Mouse (Mus musculus) MEL (cell line): Measurements from ENCODE around the gene Spata6. TPM values are rescaled to one million over a fixed set of nuclear protein-coding genes. Genes with fewer than 3 reads are reported as not detected.

Experiments
- DNase-seq: peaks from one replicate; pipeline ENCODE4 v3.0.0; 2011; ENCODE audit warnings: low read depth, low spot score
- H3K27ac ChIP-seq: 2 replicates; pipeline ENCODE4 v1.5.1; 2012; ENCODE audit warnings: low read depth, mild to moderate bottlenecking, control low read depth, low read length, moderate library complexity; ENCODE audit not compliant: control insufficient read depth
- H3K27me3 ChIP-seq, 2 experiments: fragments of 150-350 bp in 1 of 2; sonication (generic) in 1 of 2; 2 replicates each; pipeline ENCODE4 v1.6.1; 2012; ENCODE audit warnings: low read length in 2 of 2, mild to moderate bottlenecking in 2 of 2, improper control_type of control experiment in 1 of 2, moderate library complexity in 1 of 2; ENCODE audit not compliant: insufficient read depth in 2 of 2, control insufficient read depth in 1 of 2
- H3K36me3 ChIP-seq, 2 experiments: 2 replicates each; pipeline ENCODE4 v1.6.1; 2012 to 2014; ENCODE audit warnings: low read length in 2 of 2, improper control_type of control experiment in 1 of 2, inconsistent platforms in 1 of 2, mild to moderate bottlenecking in 1 of 2; ENCODE audit not compliant: insufficient read depth in 2 of 2, control insufficient read depth in 1 of 2
- H3K4me1 ChIP-seq, 2 experiments: fragments of 150-350 bp in 1 of 2; sonication (generic) in 1 of 2; 2 replicates each; pipeline ENCODE4 v1.6.1; 2012; ENCODE audit warnings: low read length in 2 of 2, improper control_type of control experiment in 1 of 2, mild to moderate bottlenecking in 1 of 2; ENCODE audit not compliant: insufficient read depth in 2 of 2, control insufficient read depth in 1 of 2
- H3K4me3 ChIP-seq, 2 experiments: fragments of 150-350 bp in 1 of 2; sonication (generic) in 1 of 2; 2 replicates each; pipeline ENCODE4 v1.5.1; 2012; ENCODE audit warnings: low read depth in 2 of 2, low read length in 2 of 2, mild to moderate bottlenecking in 2 of 2, moderate library complexity in 2 of 2, control low read depth in 1 of 2, improper control_type of control experiment in 1 of 2; ENCODE audit not compliant: control insufficient read depth in 1 of 2, insufficient read depth in 1 of 2
- H3K79me2 ChIP-seq: 2 replicates; pipeline ENCODE4 v1.6.1; 2012; ENCODE audit warnings: mild to moderate bottlenecking, low read length, moderate library complexity; ENCODE audit not compliant: control insufficient read depth, poor library complexity, insufficient read depth
- H3K9ac ChIP-seq: 2 replicates; pipeline ENCODE4 v1.6.1; 2012; ENCODE audit warnings: low read depth, mild to moderate bottlenecking, control low read depth, low read length, moderate library complexity; ENCODE audit not compliant: control insufficient read depth, poor library complexity, severe bottlenecking
- H3K9me3 ChIP-seq: fragments of 150-350 bp; sonication (generic); replicated peaks from 2 replicates; pipeline ENCODE4 v1.6.1; 2012; ENCODE audit warnings: mild to moderate bottlenecking, low read length, improper control_type of control experiment, moderate library complexity; ENCODE audit not compliant: insufficient read depth
- CHD1 ChIP-seq: IDR thresholded peaks from 2 replicates; pipeline ENCODE4 v1.6.1; 2012; ENCODE audit warnings: low read depth, mild to moderate bottlenecking, inconsistent platforms, low read length, improper control_type of control experiment
- E2F4 ChIP-seq: IDR thresholded peaks from 2 replicates; pipeline ENCODE4 v1.6.1; 2011; ENCODE audit warnings: low read depth, low read length, improper control_type of control experiment, borderline replicate concordance
- ELF1 ChIP-seq: IDR thresholded peaks from 2 replicates; pipeline ENCODE4 v1.6.1; 2014; ENCODE audit warnings: low read depth, mild to moderate bottlenecking, inconsistent platforms, low read length, improper control_type of control experiment, moderate library complexity
- EP300 ChIP-seq, 2 experiments: IDR thresholded peaks; 2 replicates each; pipeline ENCODE4 v1.6.1; 2011; ENCODE audit warnings: improper control_type of control experiment in 2 of 2, low read length in 2 of 2, low read depth in 1 of 2, mild to moderate bottlenecking in 1 of 2
- GATA1 ChIP-seq: IDR thresholded peaks from 2 replicates; pipeline ENCODE4 v1.6.1; 2011; ENCODE audit warnings: low read depth, low read length, improper control_type of control experiment
- JUND ChIP-seq: IDR thresholded peaks from 2 replicates; pipeline ENCODE4 v1.6.1; 2011; ENCODE audit warnings: low read depth, mild to moderate bottlenecking, improper control_type of control experiment, low read length
- MAFK ChIP-seq: IDR thresholded peaks from 2 replicates; pipeline ENCODE4 v1.6.1; 2011; ENCODE audit warnings: low read depth, mild to moderate bottlenecking, low read length, improper control_type of control experiment, borderline replicate concordance
- MAZ ChIP-seq: IDR thresholded peaks from 2 replicates; pipeline ENCODE4 v1.6.1; 2012; ENCODE audit warnings: low read depth, mild to moderate bottlenecking, inconsistent platforms, low read length, improper control_type of control experiment
- MEF2A ChIP-seq: IDR thresholded peaks from 2 replicates; pipeline ENCODE4 v1.6.1; 2014; ENCODE audit warnings: low read depth, mild to moderate bottlenecking, inconsistent platforms, low read length, improper control_type of control experiment; ENCODE audit not compliant: poor library complexity, insufficient replicate concordance, severe bottlenecking; ENCODE audit errors: extremely low read depth
- MXI1 ChIP-seq: IDR thresholded peaks from 2 replicates; pipeline ENCODE4 v1.6.1; 2011; ENCODE audit warnings: mild to moderate bottlenecking, low read depth, low read length, improper control_type of control experiment
- MYC ChIP-seq: IDR thresholded peaks from 2 replicates; pipeline ENCODE4 v1.6.1; 2011; ENCODE audit warnings: low read depth, mild to moderate bottlenecking, low read length, improper control_type of control experiment, moderate library complexity
- NELFE ChIP-seq: IDR thresholded peaks from 2 replicates; pipeline ENCODE4 v1.6.1; 2011; ENCODE audit warnings: low read depth, low read length, improper control_type of control experiment
- NRF1 ChIP-seq: IDR thresholded peaks from 2 replicates; pipeline ENCODE4 v1.6.1; 2014; ENCODE audit warnings: low read depth, mild to moderate bottlenecking, inconsistent platforms, low read length, improper control_type of control experiment, moderate library complexity; ENCODE audit not compliant: poor library complexity, insufficient read depth, severe bottlenecking
- POLR2A ChIP-seq, 2 experiments: IDR thresholded peaks; 2 replicates each; pipeline ENCODE4 v1.6.1; 2011 to 2012; ENCODE audit warnings: low read length in 2 of 2, mild to moderate bottlenecking in 2 of 2, control low read depth in 1 of 2, improper control_type of control experiment in 1 of 2, low read depth in 1 of 2, moderate library complexity in 1 of 2; ENCODE audit not compliant: control insufficient read depth in 1 of 2, insufficient read depth in 1 of 2, poor library complexity in 1 of 2
- POLR2AphosphoS2 ChIP-seq: IDR thresholded peaks from 2 replicates; pipeline ENCODE4 v1.6.1; 2011; ENCODE audit warnings: low read length, improper control_type of control experiment
- RCOR1 ChIP-seq: IDR thresholded peaks from 2 replicates; pipeline ENCODE4 v1.6.1; 2012; ENCODE audit warnings: low read depth, mild to moderate bottlenecking, inconsistent platforms, low read length, improper control_type of control experiment
- SIN3A ChIP-seq: IDR thresholded peaks from 2 replicates; pipeline ENCODE4 v1.6.1; 2012; ENCODE audit warnings: low read length, improper control_type of control experiment, inconsistent platforms
- SMC3 ChIP-seq: IDR thresholded peaks from 2 replicates; pipeline ENCODE4 v1.6.1; 2011; ENCODE audit warnings: low read depth, low read length, improper control_type of control experiment
- TBP ChIP-seq: IDR thresholded peaks from 2 replicates; pipeline ENCODE4 v1.8.0; 2011; ENCODE audit warnings: low read depth, low read length, improper control_type of control experiment
- USF1 ChIP-seq: IDR thresholded peaks from 2 replicates; pipeline ENCODE4 v1.6.1; 2014; ENCODE audit warnings: low read depth, mild to moderate bottlenecking, inconsistent platforms, low read length, improper control_type of control experiment, moderate library complexity
- USF2 ChIP-seq, 2 experiments: IDR thresholded peaks; 2 replicates each; pipeline ENCODE4 v1.6.1; 2011 to 2012; ENCODE audit warnings: improper control_type of control experiment in 2 of 2, low read length in 2 of 2, borderline replicate concordance in 1 of 2, inconsistent platforms in 1 of 2, low read depth in 1 of 2, mild to moderate bottlenecking in 1 of 2; ENCODE audit not compliant: insufficient read depth in 1 of 2
- ZMIZ1 ChIP-seq: IDR thresholded peaks from 2 replicates; pipeline ENCODE4 v1.6.1; 2012; ENCODE audit warnings: low read depth, mild to moderate bottlenecking, inconsistent platforms, low read length, improper control_type of control experiment, moderate library complexity
- polyA plus RNA-seq, 2 experiments: library from polyadenylated mRNA; stranded (reverse) in 1 of 2; unstranded in 1 of 2; fragments of >175 nt in 1 of 2; fragments of >200 nt in 1 of 2; gene quantifications; 2 replicates each; pipeline versions ENCODE4 v1.2.1 to v1.2.4; 2012; ENCODE audit warnings: low replicate concordance in 2 of 2, low read depth in 1 of 2; ENCODE audit not compliant: insufficient read length in 2 of 2, insufficient read depth in 1 of 2, missing spikeins in 1 of 2
- total RNA-seq: library from RNA; depleted of rRNA; stranded (reverse); fragments of 300-350 nt; gene quantifications from 2 replicates; pipeline ENCODE4 v1.2.3, GENCODE M21; 2012

The Spata6 gene
- total and polyA plus RNA-seq, 3 experiments: not detected

- Histone ChIP-seq H3K36me3 (no peaks in the 10 kb centered on the region), H3K27ac (no peak overlapping the region), H3K9ac (no peak overlapping the region), H3K79me2 (no peaks in the 10 kb centered on the region), H3K4me3 (no peak overlapping the region), H3K27me3 (no peaks in the 10 kb centered on the region), H3K9me3 (no peaks in the 10 kb centered on the region), H3K4me1 (no peaks in the 10 kb centered on the region)
- DNase-seq: no peak
- TF ChIP-seq USF1 (no peak), MAZ (no peak), TBP (no peak), NRF1 (no peak), POLR2AphosphoS2 (no peak), POLR2A (IDR thresholded peaks at IDR 0.05; ENCODE audit: control insufficient read depth in 1 of 2, insufficient read depth in 1 of 2, low read depth in 1 of 2, low read length in 2 of 2, poor library complexity in 1 of 2) (no peak), SIN3A (no peak), MXI1 (no peak), CHD1 (no peak), MYC (no peak), EP300 (IDR thresholded peaks at IDR 0.05; ENCODE audit: low read depth in 1 of 2, low read length in 2 of 2) (no peak), MAFK (no peak), ELF1 (no peak), NELFE (no peak), GATA1 (no peak), USF2 (IDR thresholded peaks at IDR 0.05; ENCODE audit: borderline replicate concordance in 1 of 2, insufficient read depth in 1 of 2, low read depth in 1 of 2, low read length in 2 of 2) (no peak)
Observed at GRCm38 (mm10) chr4:111673904-111674303, 45.9 kb upstream of the Spata6 start.

GRCm38 (mm10) chr4:111681926-111682325, 37.9 kb upstream of the Spata6 start:
- no peaks in the 10 kb centered on the region for H3K79me2 ChIP-seq
- no peak for TF ChIP-seq MEF2A
- TF ChIP-seq CHD1: no peak
- no peak for TF ChIP-seq SMC3
- TF ChIP-seq MAZ: no peak
- no peak for TF ChIP-seq POLR2AphosphoS2
- no peak for TF ChIP-seq ZMIZ1
- TF ChIP-seq RCOR1: no peak
- no peak for TF ChIP-seq JUND
- TF ChIP-seq E2F4: no peak
- no peak overlapping the region for H3K27ac ChIP-seq
- no peaks in the 10 kb centered on the region for H3K36me3 ChIP-seq
- H3K9me3 ChIP-seq: no peaks in the 10 kb centered on the region
- no peaks in the 10 kb centered on the region for H3K27me3 ChIP-seq
- no peak overlapping the region for H3K9ac ChIP-seq
- H3K4me3 ChIP-seq: no peak overlapping the region
- no peak for DNase-seq
- no peaks in the 10 kb centered on the region for H3K4me1 ChIP-seq
